Comparison of ENCODE assay signal across 26 mouse cellular contexts in the genomic region with DNA sequence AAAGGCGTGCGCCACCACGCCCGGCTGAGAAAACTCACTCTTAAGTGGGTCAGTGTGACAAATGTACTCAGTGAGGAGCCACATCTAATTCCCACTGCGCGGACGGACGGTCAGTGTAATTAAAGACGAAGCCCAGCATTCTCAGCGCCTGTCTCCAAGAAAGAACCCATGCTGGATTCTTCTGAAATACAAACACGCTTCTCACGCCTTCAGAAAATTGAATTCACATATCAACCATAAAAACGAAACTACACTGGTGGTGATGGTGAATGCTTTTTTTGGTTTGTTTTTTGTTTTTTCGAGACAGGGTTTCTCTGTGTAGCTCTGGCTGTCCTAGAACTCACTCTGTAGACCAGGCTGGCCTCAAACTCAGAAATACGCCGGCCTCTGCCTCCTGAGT.
"Had no signal": no experiment of that assay in that cellular context is flagged by ENCODE, and none has a peak within 500 bp of the region (broad histone marks: within the 10 kb centered on the region; RNA-seq: fewer than 3 reads in every experiment).

No protein-coding gene starts in this region.

- H3K4me3 ChIP-seq: heart, adult 2 months; heart, embryonic 13.5 days; heart, embryonic 15.5 days; hindbrain, embryonic 13.5 days; hindbrain, embryonic 15.5 days; intestine, embryonic 15.5 days; kidney, embryonic 15.5 days; limb, embryonic 13.5 days; limb, embryonic 15.5 days; liver, embryonic 12.5 days had no signal

- ATAC-seq: inflammation-experienced regulatory T-cells, adult 6 months; intestine, embryonic 15.5 days; intestine, postnatal 0 days; liver, embryonic 12.5 days had no signal

- H3K4me2 ChIP-seq: heart, embryonic 11.5 days; heart, embryonic 13.5 days; heart, embryonic 15.5 days; hindbrain, embryonic 13.5 days; hindbrain, embryonic 15.5 days; intestine, embryonic 15.5 days; kidney, embryonic 15.5 days; limb, embryonic 13.5 days; limb, embryonic 15.5 days; liver, embryonic 12.5 days had no signal

- H3K9ac ChIP-seq: heart, embryonic 13.5 days; heart, embryonic 15.5 days; hindbrain, embryonic 13.5 days; hindbrain, embryonic 15.5 days; intestine, embryonic 15.5 days; kidney, embryonic 15.5 days; limb, embryonic 13.5 days; limb, embryonic 15.5 days; liver, embryonic 12.5 days had no signal

- DNase-seq: gastrocnemius, postnatal 14 days; gastrocnemius, postnatal 36 days; heart, adult 11 months; heart, adult 2 months; heart, postnatal 14 days; heart, postnatal 36 days; kidney, adult 2 months; kidney, adult 9 months; kidney, postnatal 14 days; kidney, postnatal 36 days; layer of hippocampus, adult 9-11 months; layer of hippocampus, postnatal 36 days; left cerebral cortex, postnatal 4 days had no signal

- H3K9me3 ChIP-seq: heart, embryonic 13.5 days; heart, embryonic 15.5 days; hindbrain, embryonic 13.5 days; hindbrain, embryonic 15.5 days; intestine, embryonic 15.5 days; kidney, embryonic 15.5 days; limb, embryonic 13.5 days; limb, embryonic 15.5 days; liver, embryonic 12.5 days had no signal

- H3K36me3 ChIP-seq: heart, embryonic 13.5 days; heart, embryonic 15.5 days; hindbrain, embryonic 13.5 days; hindbrain, embryonic 15.5 days; intestine, embryonic 15.5 days; kidney, embryonic 15.5 days; limb, embryonic 13.5 days; limb, embryonic 15.5 days; liver, embryonic 12.5 days had no signal

- H3K27me3 ChIP-seq: hindbrain, embryonic 15.5 days; intestine, embryonic 15.5 days; limb, embryonic 15.5 days had no signal

- H3K27ac ChIP-seq: heart, adult 2 months; heart, embryonic 13.5 days; heart, embryonic 15.5 days; hindbrain, embryonic 13.5 days; hindbrain, embryonic 15.5 days; intestine, embryonic 15.5 days; kidney, embryonic 15.5 days; kidney, postnatal 0 days; limb, embryonic 13.5 days; limb, embryonic 15.5 days; liver, embryonic 12.5 days had no signal

- H3K4me1 ChIP-seq: heart, embryonic 13.5 days; heart, embryonic 15.5 days; hindbrain, embryonic 13.5 days; intestine, embryonic 15.5 days; liver, embryonic 12.5 days had no signal
